30 mouse cellular contexts compared by ENCODE assay signal in genomic region chr17:65597857-65598486, GRCm38 (mm10). TPM values are rescaled to one million over a fixed set of nuclear protein-coding genes. Genes with fewer than 3 reads are reported as not detected.
DNase-seq lines count a peak whose midpoint lies in the region; ATAC-seq and TF ChIP-seq lines count a peak whose summit lies in the region.
"Had no signal": no experiment of that assay in that cellular context is flagged by ENCODE, and none has a peak within 500 bp of the region (broad histone marks: within the 10 kb centered on the region; RNA-seq: fewer than 3 reads in every experiment).

No protein-coding gene starts in this region.

- intact Hi-C loops in heart, postnatal 14 days (cut with DNase I) = no loop called here

- WGBS in heart, embryonic 11.5 days (ENCODE audit: insufficient replicate concordance) = 65% methylated on average over 3 of the region's 3 CpGs
- 89% methylated on average over 3 of the region's 3 CpGs for WGBS in hindbrain, embryonic 15.5 days
- 86% methylated on average over 3 of the region's 3 CpGs for WGBS in hindbrain, embryonic 13.5 days
- WGBS in intestine, embryonic 15.5 days = 64% methylated on average over 3 of the region's 3 CpGs

- 0 out of 2 replicates have a peak, but pooled peaks cover under 1% of the 10 kb centered on the region for H3K36me3 ChIP-seq in heart, embryonic 11.5 days (ENCODE audit: control insufficient read depth, insufficient read depth, low read length)
- peaks cover 1% of the 10 kb centered on the region; the same call in 1 of the 2 replicates for H3K36me3 ChIP-seq in hindbrain, embryonic 15.5 days
- H3K36me3 ChIP-seq in hindbrain, embryonic 13.5 days = peaks cover under 1% of the 10 kb centered on the region
- H3K36me3 ChIP-seq in intestine, embryonic 15.5 days = peaks cover under 1% of the 10 kb centered on the region; the same call in 1 of the 2 replicates
- H3K36me3 ChIP-seq in myocyte (ENCODE audit: control insufficient read depth, insufficient read depth) = no peaks in the 10 kb centered on the region

- no peak overlapping the region for H3ac ChIP-seq in myocyte (ENCODE audit: control insufficient read depth, insufficient read length)

- H3K4me2 ChIP-seq in heart, embryonic 11.5 days = peak overlapping the region; percentile 14; the same call in 1 of the 2 replicates
- no peak overlapping the region for H3K4me2 ChIP-seq in hindbrain, embryonic 15.5 days
- no peak overlapping the region for H3K4me2 ChIP-seq in hindbrain, embryonic 13.5 days
- no peak overlapping the region for H3K4me2 ChIP-seq in intestine, embryonic 15.5 days (replicated peaks)
- peak overlapping the region; percentile 27 for H3K4me2 ChIP-seq in myocyte (ENCODE audit: low read depth)
- H3K4me2 ChIP-seq: embryonic facial prominence, embryonic 12.5 days; forebrain, embryonic 12.5 days; hindbrain, embryonic 12.5 days; kidney, embryonic 15.5 days; limb, embryonic 12.5 days had no signal

- no peaks in the 10 kb centered on the region for H3K27me3 ChIP-seq in heart, embryonic 11.5 days (ENCODE audit: control insufficient read depth, insufficient read depth, low read length)
- no peaks in the 10 kb centered on the region for H3K27me3 ChIP-seq in hindbrain, embryonic 15.5 days
- H3K27me3 ChIP-seq in hindbrain, embryonic 13.5 days = no peaks in the 10 kb centered on the region
- H3K27me3 ChIP-seq in intestine, embryonic 15.5 days (replicated peaks) = no peaks in the 10 kb centered on the region
- no peaks in the 10 kb centered on the region for H3K27me3 ChIP-seq in myocyte (ENCODE audit: control insufficient read depth, insufficient read depth, insufficient read length)
- H3K27me3 ChIP-seq: embryonic facial prominence, embryonic 12.5 days; forebrain, embryonic 12.5 days; hindbrain, embryonic 12.5 days; kidney, embryonic 15.5 days; limb, embryonic 12.5 days had no signal

- peak overlapping the region; percentile 35; the same call in 1 of the 2 replicates for H3K27ac ChIP-seq in heart, embryonic 11.5 days (ENCODE audit: low read depth, low read length)
- no peak overlapping the region for H3K27ac ChIP-seq in hindbrain, embryonic 15.5 days (replicated peaks)
- H3K27ac ChIP-seq in hindbrain, embryonic 13.5 days = no peak overlapping the region
- H3K27ac ChIP-seq in intestine, embryonic 15.5 days = no peak overlapping the region
- H3K27ac ChIP-seq: embryonic facial prominence, embryonic 12.5 days; forebrain, embryonic 12.5 days; heart, embryonic 10.5 days; hindbrain, embryonic 12.5 days; kidney, embryonic 15.5 days; limb, embryonic 12.5 days; midbrain, embryonic 10.5 days had no signal

- peaks cover 100% of the 10 kb centered on the region for H3K79me2 ChIP-seq in myocyte (ENCODE audit: control insufficient read depth, insufficient read depth)

- 0 out of 2 replicates have a peak overlapping the region, but pooled peaks have one; percentile 5 for H3K9ac ChIP-seq in heart, embryonic 11.5 days (ENCODE audit: low read depth, low read length)
- no peak overlapping the region for H3K9ac ChIP-seq in hindbrain, embryonic 15.5 days
- no peak overlapping the region for H3K9ac ChIP-seq in hindbrain, embryonic 13.5 days
- H3K9ac ChIP-seq in intestine, embryonic 15.5 days = no peak overlapping the region
- H3K9ac ChIP-seq: embryonic facial prominence, embryonic 12.5 days; forebrain, embryonic 12.5 days; hindbrain, embryonic 12.5 days; kidney, embryonic 15.5 days; limb, embryonic 12.5 days had no signal

- no peak for DNase-seq in heart, postnatal 14 days
- DNase-seq: cerebellum, adult 11 months; cerebellum, adult 9-11 months; kidney, postnatal 36 days; layer of hippocampus, postnatal 36 days; lung, adult 18-20 months; lung, postnatal 10 days; retina, postnatal 1 day; right cerebral cortex, postnatal 25 days; spleen, adult 18-20 months had no signal

- no peaks in the 10 kb centered on the region for H3K9me3 ChIP-seq in heart, embryonic 11.5 days (replicated peaks; ENCODE audit: control insufficient read depth, low read length)
- H3K9me3 ChIP-seq in hindbrain, embryonic 15.5 days = no peaks in the 10 kb centered on the region
- H3K9me3 ChIP-seq in hindbrain, embryonic 13.5 days = no peaks in the 10 kb centered on the region
- no peaks in the 10 kb centered on the region for H3K9me3 ChIP-seq in intestine, embryonic 15.5 days
- H3K9me3 ChIP-seq: embryonic facial prominence, embryonic 12.5 days; forebrain, embryonic 12.5 days; heart, embryonic 10.5 days; hindbrain, embryonic 12.5 days; kidney, embryonic 15.5 days; limb, embryonic 12.5 days; midbrain, embryonic 10.5 days had no signal

- H3K4me1 ChIP-seq in heart, embryonic 11.5 days (ENCODE audit: control insufficient read depth, insufficient read depth, low read length) = peaks cover 12% of the 10 kb centered on the region
- H3K4me1 ChIP-seq in hindbrain, embryonic 15.5 days (replicated peaks) = peaks cover 29% of the 10 kb centered on the region
- peaks cover 25% of the 10 kb centered on the region for H3K4me1 ChIP-seq in hindbrain, embryonic 13.5 days (replicated peaks)
- peaks cover 9% of the 10 kb centered on the region for H3K4me1 ChIP-seq in intestine, embryonic 15.5 days (replicated peaks)

- H3K4me3 ChIP-seq in heart, embryonic 11.5 days (ENCODE audit: low read depth, low read length) = no peak overlapping the region
- H3K4me3 ChIP-seq in hindbrain, embryonic 15.5 days = no peak overlapping the region
- H3K4me3 ChIP-seq in hindbrain, embryonic 13.5 days = no peak overlapping the region
- H3K4me3 ChIP-seq in intestine, embryonic 15.5 days (replicated peaks) = no peak overlapping the region
- no peak overlapping the region for H3K4me3 ChIP-seq in myocyte
- H3K4me3 ChIP-seq: embryonic facial prominence, embryonic 12.5 days; erythroblast, embryonic 14.5 days; forebrain, embryonic 12.5 days; heart, embryonic 10.5 days; hindbrain, embryonic 12.5 days; kidney, embryonic 15.5 days; limb, embryonic 12.5 days; midbrain, embryonic 10.5 days had no signal

- ATAC-seq in heart, embryonic 11.5 days (replicated peaks; ENCODE audit: insufficient number of reproducible peaks, low FRiP score, low TSS enrichment) = no peak
- ATAC-seq in hindbrain, embryonic 15.5 days (ENCODE audit: low FRiP score, low read depth) = peak; percentile 29; the same call in 1 of the 2 replicates
- no peak for ATAC-seq in hindbrain, embryonic 13.5 days (ENCODE audit: low FRiP score)
- peak; percentile 66 for ATAC-seq in intestine, embryonic 15.5 days
- no peak for ATAC-seq in monocyte, adult 5-6 weeks (replicated peaks; ENCODE audit: insufficient number of reproducible peaks, low FRiP score, low TSS enrichment, poor library complexity, severe bottlenecking)
- ATAC-seq: CD4-positive, CD25-positive, alpha-beta regulatory T cell, adult 4 months; inflammation-experienced regulatory T-cells, adult 6 months had no signal

- no peak for TF ChIP-seq POLR2A in myocyte (IDR thresholded peaks at IDR 0.05; ENCODE audit: insufficient read length, low read depth)

TF ChIP-seq in myocyte, 11 proteins besides CTCF, POLR2A, EP300 and RAD21:
- TF ChIP-seq SRF (IDR thresholded peaks at IDR 0.05; ENCODE audit: control insufficient read depth, insufficient read length, low read depth) (no peak), TCF12 (IDR thresholded peaks at IDR 0.05; ENCODE audit: insufficient read depth, poor library complexity, severe bottlenecking) (no peak), USF1 (IDR thresholded peaks at IDR 0.05; ENCODE audit: low read depth) (no peak), MAX (IDR thresholded peaks at IDR 0.05; ENCODE audit: low read depth) (no peak), MYOG (IDR thresholded peaks at IDR 0.05; ENCODE audit: control insufficient read depth in 1 of 3, insufficient read depth in 1 of 3, insufficient read length in 2 of 3, low read depth in 2 of 3) (no peak), CEBPB (IDR thresholded peaks at IDR 0.05; ENCODE audit: insufficient read depth, poor library complexity, severe bottlenecking) (no peak), REST (IDR thresholded peaks at IDR 0.05; ENCODE audit: insufficient read depth, insufficient read length) (no peak), E2F4 (IDR thresholded peaks at IDR 0.05; ENCODE audit: insufficient read depth) (no peak), POLR2AphosphoS2 (IDR thresholded peaks at IDR 0.05; ENCODE audit: insufficient read length, low read depth) (no peak), MYOD1 (IDR thresholded peaks at IDR 0.05; ENCODE audit: control insufficient read depth in 1 of 3, insufficient read length in 2 of 3, low read depth in 2 of 3) (no peak), TCF3 (IDR thresholded peaks at IDR 0.05; ENCODE audit: insufficient read length, low read depth) (no peak)

RNA-seq across cellular contexts. Expression of gene Vapa, which starts 15.4 kb away (rescaled TPM):
- polyA plus RNA-seq in heart, embryonic 11.5 days (2014; fragmentation: Nextera tagmentation; extraction: Ambion mirVana) = 172 and 173 TPM in 2 replicates
- total RNA-seq in heart, postnatal 14 days (2021) = 10 to 100 TPM; 84.0 to 95.2 TPM
- polyA plus RNA-seq in hindbrain, embryonic 15.5 days (2015; fragmentation: Nextera tagmentation; extraction: Ambion mirVana) = 264 and 270 TPM in 2 replicates
- polyA plus RNA-seq in hindbrain, embryonic 13.5 days (2015; fragmentation: Nextera tagmentation; extraction: Ambion mirVana) = 257 and 265 TPM in 2 replicates
- polyA plus RNA-seq in intestine, embryonic 15.5 days (2015; fragmentation: Nextera tagmentation; extraction: Ambion mirVana) = 206 and 240 TPM in 2 replicates
- 78.9 TPM for polyA plus RNA-seq in myocyte (2012; fragmentation: generic; extraction: Trizol)
- 67.6 to 82.9 TPM (median 82.5 TPM) in 3 replicates for total RNA-seq in monocyte, adult 5-6 weeks (2017)

RNA-seq across cellular contexts. Expression of gene Txndc2, which starts 44.0 kb away (rescaled TPM):
- not detected in 2 replicates for polyA plus RNA-seq in heart, embryonic 11.5 days (2014; fragmentation: Nextera tagmentation; extraction: Ambion mirVana)
- total RNA-seq in heart, postnatal 14 days (2021) = under 1 TPM in 1 of 2 experiments, not detected in 1; 0.19 TPM
- 0.13 TPM in 1 of 2 replicates, not detected in the other for polyA plus RNA-seq in hindbrain, embryonic 15.5 days (2015; fragmentation: Nextera tagmentation; extraction: Ambion mirVana)
- 0.18 TPM in 1 of 2 replicates, not detected in the other for polyA plus RNA-seq in hindbrain, embryonic 13.5 days (2015; fragmentation: Nextera tagmentation; extraction: Ambion mirVana)
- polyA plus RNA-seq in intestine, embryonic 15.5 days (2015; fragmentation: Nextera tagmentation; extraction: Ambion mirVana) = not detected in 2 replicates
- polyA plus RNA-seq in myocyte (2012; fragmentation: generic; extraction: Trizol) = 0.04 TPM
- total RNA-seq in monocyte, adult 5-6 weeks (2017) = 0.21 to 0.39 TPM (median 0.38 TPM) in 3 replicates
- total RNA-seq: common myeloid progenitor, adult 5-6 weeks; layer of hippocampus, adult 8-10 months; layer of hippocampus, postnatal 36 days; midbrain, postnatal 0 days had no signal
- polyA plus RNA-seq: CD4-positive, CD25-positive, alpha-beta regulatory T cell, adult 4 months; erythroblast, embryonic 14.5 days; heart, embryonic 10.5 days; inflammation-experienced regulatory T-cells, adult 6 months; kidney, embryonic 15.5 days; midbrain, embryonic 10.5 days; midbrain, postnatal 0 days had no signal

RNA-seq across cellular contexts. Expression of gene Tmem232, which starts 57.4 kb away (rescaled TPM):
- polyA plus RNA-seq in heart, embryonic 11.5 days (2014; fragmentation: Nextera tagmentation; extraction: Ambion mirVana) = 0.23 and 0.34 TPM in 2 replicates
- total RNA-seq in heart, postnatal 14 days (2021) = not detected
- polyA plus RNA-seq in hindbrain, embryonic 15.5 days (2015; fragmentation: Nextera tagmentation; extraction: Ambion mirVana) = 0.41 and 0.74 TPM in 2 replicates
- 0.22 and 0.48 TPM in 2 replicates for polyA plus RNA-seq in hindbrain, embryonic 13.5 days (2015; fragmentation: Nextera tagmentation; extraction: Ambion mirVana)
- not detected in 2 replicates for polyA plus RNA-seq in intestine, embryonic 15.5 days (2015; fragmentation: Nextera tagmentation; extraction: Ambion mirVana)
- polyA plus RNA-seq in myocyte (2012; fragmentation: generic; extraction: Trizol) = not detected
- not detected in 3 replicates for total RNA-seq in monocyte, adult 5-6 weeks (2017)
- total RNA-seq: common myeloid progenitor, adult 5-6 weeks had no signal
- polyA plus RNA-seq: CD4-positive, CD25-positive, alpha-beta regulatory T cell, adult 4 months; erythroblast, embryonic 14.5 days; forebrain, embryonic 12.5 days; heart, embryonic 10.5 days; inflammation-experienced regulatory T-cells, adult 6 months; kidney, embryonic 15.5 days; limb, embryonic 12.5 days; midbrain, embryonic 10.5 days; neural tube, embryonic 11.5 days had no signal

Comparison
In these comparisons a context has a peak if more than half of its experiments do, and no peak if none do; other contexts are left out.
1. ATAC-seq: peak in hindbrain, embryonic 15.5 days (single experiment) and intestine, embryonic 15.5 days (single experiment); none in heart, embryonic 11.5 days (single experiment), hindbrain, embryonic 13.5 days (single experiment) and monocyte, adult 5-6 weeks (single experiment).
2. H3K4me2 ChIP-seq: peak in heart, embryonic 11.5 days (single experiment) and myocyte (single experiment); none in hindbrain, embryonic 15.5 days (single experiment), hindbrain, embryonic 13.5 days (single experiment) and intestine, embryonic 15.5 days (single experiment).